Mouse (Mus musculus): ENCODE data around the gene Ralgds. TPM values are rescaled to one million over a fixed set of nuclear protein-coding genes. Genes with fewer than 3 reads are reported as not detected.
"Not testable (repeated sequence)": the region's sequence is repeated elsewhere in the genome, so short reads cannot be mapped to it uniquely, and the experiment has no call there.

Gene Ralgds
- total RNA-seq (2021): 10 to 100 TPM; 33.1 to 43.9 TPM
- long read RNA-seq, experiment 1, transcript Ralgds-203 (18 exons, 3,683 nt): major isoform, 41 of 131 reads
- long read RNA-seq, experiment 1, transcript Ralgds-202 (18 exons, 3,102 nt): minor isoform, 39 of 131 reads
- long read RNA-seq, experiment 1, transcript Ralgds-201 (18 exons, 3,590 nt): minor isoform, 6 of 131 reads
- long read RNA-seq, experiment 1, partial matches to known transcripts: 13 of 131 reads
- long read RNA-seq, experiment 1, other reads (novel, unspliced or antisense): 32 of 131 reads
- long read RNA-seq, experiment 2, transcript Ralgds-203 (18 exons, 3,683 nt): major isoform, 36 of 88 reads
- long read RNA-seq, experiment 2, transcript Ralgds-202 (18 exons, 3,102 nt): minor isoform, 27 of 88 reads
- long read RNA-seq, experiment 2, partial matches to known transcripts: 7 of 88 reads
- long read RNA-seq, experiment 2, other reads (novel, unspliced or antisense): 17 of 88 reads

GRCm38 (mm10) chr2:28512798-28513401, at the start of gene Ralgds:
Gene Ralgds (plus strand): TSS chr2:28513125.
- DNase-seq: peak; percentile 51

DNA sequence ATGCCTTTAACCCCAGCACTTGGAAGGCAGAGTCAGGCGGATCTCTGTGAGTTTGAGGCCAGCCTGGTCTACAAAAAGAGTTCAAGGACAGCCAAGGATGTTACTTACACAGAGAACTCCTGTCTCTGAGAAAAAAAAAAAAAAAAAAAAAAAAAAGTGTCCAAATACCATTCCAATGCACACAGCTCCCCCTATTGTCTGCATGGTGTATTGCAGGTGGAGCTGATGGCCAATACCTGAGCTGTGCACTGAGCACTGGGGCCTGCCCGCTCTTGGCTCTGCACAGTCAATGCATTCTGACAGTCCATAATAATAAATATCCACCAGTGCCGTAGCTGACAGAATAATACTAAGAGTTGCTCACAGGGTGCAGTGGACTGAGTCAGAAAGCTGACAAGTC, 49.0 kb upstream of the Ralgds start:
- peak; percentile 46 for DNase-seq

- no peak for DNase-seq
These were observed 48.0 kb upstream of the Ralgds start for GRCm38 (mm10) chr2:28464919-28465318.

DNA sequence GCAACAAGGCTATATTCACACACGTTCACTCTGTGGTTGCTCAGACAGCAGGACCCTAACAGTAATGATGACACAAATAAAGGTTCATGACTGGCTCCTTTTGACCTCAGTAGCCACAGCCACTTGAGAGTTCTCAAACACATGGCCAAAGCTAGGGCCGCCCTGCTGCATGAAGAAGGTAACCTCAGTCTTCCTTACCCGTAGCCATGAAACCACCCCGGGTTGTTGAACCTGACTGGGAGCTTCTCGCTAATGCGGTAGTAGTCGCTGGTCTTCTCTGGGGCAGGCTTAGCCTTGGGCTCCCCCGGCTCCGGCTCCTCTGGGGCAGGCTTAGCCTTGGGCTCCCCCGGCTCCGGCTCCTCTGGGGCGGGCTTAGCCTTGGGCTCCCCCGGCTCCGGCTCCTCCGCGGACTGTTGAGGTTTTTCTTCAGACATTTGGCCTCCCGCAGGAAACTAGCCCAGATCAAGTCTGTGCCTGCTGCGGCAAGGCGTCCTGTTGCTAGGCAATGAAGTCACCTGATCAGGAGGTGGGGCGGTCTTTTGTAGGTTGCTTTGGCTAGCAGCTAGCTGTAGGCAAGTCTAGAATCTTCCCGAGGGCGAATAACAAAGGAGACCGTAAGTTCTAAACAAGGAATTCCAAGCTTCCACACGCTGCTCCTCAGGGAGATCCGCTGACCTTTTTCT, 46.9 kb upstream of the Ralgds start, which contains the start of gene 1700007K13Rik:
Gene 1700007K13Rik (minus strand): TSS at position 497 of the 683 bp plus-strand sequence.
- no peak for DNase-seq

DNA sequence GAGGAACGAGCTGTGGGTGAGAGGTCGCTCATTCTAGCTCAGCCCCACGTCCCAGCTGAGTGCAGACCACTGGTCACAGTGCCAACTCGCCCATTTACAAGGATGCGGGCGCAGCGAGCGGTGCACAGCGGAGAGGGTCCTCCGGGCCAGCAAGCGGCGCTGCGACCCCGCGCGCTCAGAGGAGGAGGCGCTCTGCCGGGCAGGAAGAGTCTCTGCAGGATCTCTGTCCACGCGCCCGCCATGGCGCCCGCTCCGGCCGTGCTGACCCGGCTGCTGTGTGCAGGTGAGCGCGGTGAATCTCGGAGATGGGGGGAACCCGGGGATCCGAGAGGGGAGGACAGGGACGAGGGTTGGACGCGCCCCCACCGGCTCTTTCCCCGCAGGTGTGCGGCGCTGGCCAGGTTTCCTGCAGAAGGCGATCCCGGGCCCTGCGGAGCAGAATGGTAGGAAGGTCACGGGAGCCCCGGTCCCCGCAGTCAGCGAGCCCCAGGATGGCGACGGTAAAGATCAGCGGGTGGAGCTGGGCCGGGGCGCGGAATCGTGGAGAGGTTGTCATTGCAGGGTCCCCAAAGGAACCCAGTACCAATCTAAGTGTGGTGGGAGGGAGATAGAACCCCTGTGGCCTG, 45.0 kb upstream of the Ralgds start, which contains the start of gene Mrps2:
Gene Mrps2 (plus strand): TSS at position 207 of the 626 bp plus-strand sequence.
- DNase-seq: peak; percentile 87

DNA sequence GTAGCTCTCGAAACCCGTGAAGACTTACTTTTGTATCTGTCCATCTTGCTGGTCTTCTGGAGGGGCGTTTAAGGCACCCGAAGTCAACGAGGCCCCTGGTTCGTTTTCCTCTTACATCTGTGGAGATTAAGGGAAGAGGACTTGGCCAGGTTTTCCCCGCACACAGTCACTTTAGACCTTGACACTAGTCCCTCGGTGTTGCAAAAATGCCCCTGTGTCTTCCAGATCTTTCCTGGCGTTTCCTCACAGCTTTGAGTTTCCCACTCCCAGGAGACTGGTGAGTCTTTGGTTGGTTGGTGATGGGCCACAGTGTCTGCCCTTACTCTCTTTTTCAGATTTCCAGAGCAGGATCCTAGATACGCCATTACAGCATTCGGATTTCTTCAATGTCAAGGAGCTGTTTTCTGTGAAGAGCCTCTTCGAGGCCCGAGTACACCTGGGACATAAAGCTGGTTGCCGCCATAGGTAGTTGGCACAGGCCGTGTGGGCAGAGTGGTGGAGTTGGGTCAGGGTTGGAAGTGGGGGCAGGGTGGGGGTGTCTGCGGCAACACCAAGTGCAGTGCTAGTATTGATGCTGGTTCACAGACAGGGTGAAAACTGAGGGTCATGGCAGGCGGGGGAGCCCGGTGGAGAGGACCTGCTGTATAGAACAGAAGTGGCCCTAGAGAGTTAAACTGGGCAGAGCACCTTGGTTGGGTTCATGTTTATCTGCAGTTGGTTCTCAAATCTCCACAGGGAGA, 44.3 kb upstream of the Ralgds start:
- no peak for DNase-seq

- no peak for DNase-seq
These were observed 43.5 kb upstream of the Ralgds start for GRCm38 (mm10) chr2:28469461-28469860.

- DNase-seq: no peak
These were observed 42.3 kb upstream of the Ralgds start for GRCm38 (mm10) chr2:28470591-28470990.

- DNase-seq: not testable (repeated sequence)
These were observed 40.9 kb upstream of the Ralgds start for GRCm38 (mm10) chr2:28472011-28472410.

- not testable (repeated sequence) for DNase-seq
These were observed 34.9 kb upstream of the Ralgds start for GRCm38 (mm10) chr2:28477993-28478392.

DNA sequence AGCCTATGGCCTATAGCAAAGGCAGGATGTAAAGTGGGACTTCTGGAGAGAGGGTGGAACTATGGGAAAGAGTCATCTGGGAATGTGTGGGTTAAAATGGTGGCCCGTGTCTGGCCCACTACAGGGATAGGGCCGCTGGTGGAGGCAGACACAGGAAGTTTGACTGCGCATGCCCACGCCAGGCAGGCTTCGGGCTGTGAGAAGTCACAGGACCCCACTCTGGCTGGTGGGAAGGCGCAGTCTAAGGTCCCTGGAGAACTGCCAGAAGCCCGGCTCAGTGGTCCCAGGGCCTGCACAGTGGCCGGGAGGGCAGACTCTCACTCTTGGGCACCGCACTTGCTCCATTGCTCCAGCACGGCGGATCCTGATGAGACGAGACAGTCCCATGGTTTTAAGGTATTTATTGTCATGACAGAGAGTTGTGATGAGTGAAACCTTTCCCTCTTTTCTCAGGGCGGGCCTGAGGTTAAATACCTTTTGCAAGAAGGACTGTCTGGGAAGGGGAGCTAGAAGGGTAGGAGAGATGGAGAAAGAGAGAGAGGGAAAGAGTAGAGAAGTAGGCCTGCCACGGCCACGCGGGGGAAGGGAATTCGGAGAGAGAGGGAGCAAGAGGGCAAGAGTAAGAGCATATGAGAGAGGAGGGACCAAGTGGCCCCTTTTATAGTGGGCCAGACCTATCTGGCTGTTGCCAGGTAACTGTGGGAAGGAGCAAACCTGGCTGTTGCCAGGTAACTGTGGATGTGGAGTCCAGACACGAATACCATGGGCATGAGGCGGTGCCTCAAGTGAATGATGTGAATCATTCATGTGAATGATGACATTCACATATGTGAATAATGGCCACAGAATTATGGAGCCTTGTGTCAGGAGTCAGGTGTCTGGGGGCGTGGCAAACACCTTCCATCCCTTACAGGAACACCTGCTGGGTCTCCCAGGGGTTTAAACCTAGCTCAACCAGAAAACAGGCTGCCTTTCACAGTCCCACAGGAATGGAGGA, 33.4 kb upstream of the Ralgds start:
- no peak for DNase-seq

DNA sequence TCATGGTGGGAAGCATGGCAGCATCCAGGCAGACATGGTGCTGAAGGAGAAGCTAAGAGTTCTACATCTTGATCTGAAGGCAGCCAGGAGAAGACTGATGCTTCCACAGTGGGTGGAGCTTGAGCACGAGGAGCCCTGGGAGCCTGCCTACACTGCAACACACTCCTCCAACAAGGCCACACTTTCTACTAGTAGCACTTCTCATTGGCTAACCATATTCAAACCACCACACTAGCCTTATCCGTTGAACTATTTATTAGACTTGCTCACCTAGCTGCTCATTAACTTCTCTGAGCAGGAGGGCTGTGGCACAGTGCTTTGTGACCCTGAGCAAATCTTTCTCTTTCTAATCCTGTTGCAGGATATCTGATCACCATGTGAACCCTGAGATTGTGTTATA, 29.1 kb upstream of the Ralgds start:
- no peak for DNase-seq

DNA sequence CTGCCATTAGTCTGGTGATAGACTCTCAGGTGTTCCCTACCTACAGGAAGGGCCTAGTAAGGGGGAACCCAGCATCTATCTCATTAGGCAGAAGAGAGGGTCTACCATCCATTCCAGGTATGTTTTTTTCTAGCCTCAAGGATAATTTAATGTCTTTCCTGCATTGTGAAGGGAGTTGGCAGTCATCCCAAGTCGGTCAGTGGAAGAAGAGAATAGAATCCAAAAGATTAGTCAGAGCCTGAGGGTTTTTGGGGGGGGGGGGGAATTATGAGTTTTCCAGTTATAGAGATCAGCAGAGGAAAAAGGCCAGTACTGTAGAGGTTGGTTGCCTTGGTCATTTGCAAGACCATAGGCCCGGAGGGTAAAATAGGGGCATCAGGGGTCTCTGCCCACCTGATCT, 18.4 kb upstream of the Ralgds start:
- no peak for DNase-seq

DNA sequence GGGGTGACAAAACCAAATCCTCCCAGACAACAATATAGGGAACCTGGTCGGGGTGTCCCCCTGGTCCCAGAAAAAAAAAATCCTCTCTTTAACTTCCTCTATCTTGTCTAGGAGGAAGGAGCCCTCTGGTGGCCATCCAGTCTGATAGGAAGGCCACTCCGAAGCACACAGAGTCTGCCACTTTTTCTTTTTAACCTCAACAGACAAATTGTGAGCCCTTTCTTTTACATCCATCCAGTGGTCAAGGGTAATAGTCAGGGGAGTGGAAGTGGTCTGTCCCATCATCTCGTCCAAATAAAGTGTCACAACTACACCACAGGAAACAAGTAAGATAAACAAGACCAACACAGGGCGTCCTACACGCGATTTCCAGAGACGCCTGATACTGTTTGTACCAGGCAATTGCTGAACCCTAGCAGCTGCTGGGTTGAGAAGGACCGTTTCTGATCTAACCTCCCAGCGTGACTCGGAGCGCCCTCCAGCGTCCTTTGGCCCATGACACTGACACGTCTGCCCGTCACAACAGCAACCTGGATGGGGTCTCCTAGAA, 17.6 kb upstream of the Ralgds start:
- no peak for DNase-seq

GRCm38 (mm10) chr2:28495801-28496595, 16.9 kb upstream of the Ralgds start:
- no peak for DNase-seq

DNA sequence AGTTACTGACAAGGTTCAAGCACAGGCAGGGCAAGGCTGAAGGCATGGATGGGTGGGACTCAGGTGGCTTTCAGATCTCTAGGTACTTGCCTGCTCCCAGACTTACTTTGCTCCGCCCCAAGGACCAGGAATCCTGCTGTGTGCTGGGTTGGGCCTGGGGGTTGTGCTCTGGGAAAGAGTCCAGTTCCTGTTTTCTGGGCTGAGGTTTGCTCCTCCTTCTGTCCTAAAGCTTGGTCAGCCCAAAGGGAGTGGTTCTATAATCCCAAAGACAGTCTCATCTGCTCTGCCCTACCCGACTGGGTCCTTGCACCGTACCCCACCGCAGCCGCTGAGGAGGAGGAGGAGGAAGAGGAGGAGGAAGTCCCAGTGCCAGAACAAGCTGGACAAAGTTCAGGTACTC, 16.3 kb upstream of the Ralgds start, which contains the start of gene Gbgt1:
Gene Gbgt1 (plus strand): TSS at position 221 of the 400 bp plus-strand sequence.
- DNase-seq: no peak

GRCm38 (mm10) chr2:28497561-28497960, 15.4 kb upstream of the Ralgds start:
- DNase-seq: no peak

GRCm38 (mm10) chr2:28498431-28498830, 14.5 kb upstream of the Ralgds start:
- DNase-seq: no peak

DNA sequence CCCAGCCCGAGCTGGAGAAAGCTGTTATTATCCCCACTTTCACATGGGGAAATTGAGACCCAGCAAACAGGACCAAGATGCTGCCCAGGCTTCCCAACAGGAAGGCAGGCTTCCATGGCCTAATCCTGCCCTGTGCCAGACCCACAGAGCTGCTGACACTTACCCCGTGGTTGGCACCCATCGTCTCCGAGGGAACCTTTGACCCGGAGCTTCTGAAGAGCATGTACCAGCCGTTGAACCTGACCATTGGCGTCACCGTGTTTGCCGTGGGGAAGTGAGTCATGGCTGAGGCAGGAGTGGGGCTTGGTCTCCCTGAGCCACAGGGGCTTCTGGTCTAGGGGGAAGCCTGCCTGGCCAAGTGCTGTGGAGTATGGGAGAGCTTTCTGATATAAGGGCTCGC, 9.9 kb upstream of the Ralgds start:
- no peak for DNase-seq
